Mouse (Mus musculus) C2C12 (cell line): ENCODE data around the gene Best2.

Source experiments
- CEBPB ChIP-seq: IDR thresholded peaks from one replicate; pipeline ENCODE4 v1.6.1; 2011; ENCODE audit warnings: low read depth, mild to moderate bottlenecking, control low read depth, moderate library complexity
- CTCF ChIP-seq: IDR thresholded peaks from one replicate; pipeline ENCODE4 v1.5.1; 2011; ENCODE audit not compliant: control insufficient read depth, insufficient read depth, insufficient read length
- FOSL1 ChIP-seq: IDR thresholded peaks from one replicate; pipeline ENCODE4 v1.8.0; 2011; ENCODE audit warnings: mild to moderate bottlenecking, low read length; ENCODE audit not compliant: poor library complexity, insufficient read depth, severe bottlenecking
- MAX ChIP-seq: IDR thresholded peaks from one replicate; pipeline ENCODE4 v1.6.1; 2011; ENCODE audit warnings: mild to moderate bottlenecking, control low read depth
- MYOG ChIP-seq: IDR thresholded peaks from one replicate; pipeline ENCODE4 v1.6.1; 2011; ENCODE audit not compliant: control insufficient read depth, insufficient read length; ENCODE audit errors: extremely low read depth
- USF1 ChIP-seq: IDR thresholded peaks from one replicate; pipeline ENCODE4 v1.6.1; 2011; ENCODE audit warnings: low read depth, mild to moderate bottlenecking, control low read depth, moderate library complexity

DNA sequence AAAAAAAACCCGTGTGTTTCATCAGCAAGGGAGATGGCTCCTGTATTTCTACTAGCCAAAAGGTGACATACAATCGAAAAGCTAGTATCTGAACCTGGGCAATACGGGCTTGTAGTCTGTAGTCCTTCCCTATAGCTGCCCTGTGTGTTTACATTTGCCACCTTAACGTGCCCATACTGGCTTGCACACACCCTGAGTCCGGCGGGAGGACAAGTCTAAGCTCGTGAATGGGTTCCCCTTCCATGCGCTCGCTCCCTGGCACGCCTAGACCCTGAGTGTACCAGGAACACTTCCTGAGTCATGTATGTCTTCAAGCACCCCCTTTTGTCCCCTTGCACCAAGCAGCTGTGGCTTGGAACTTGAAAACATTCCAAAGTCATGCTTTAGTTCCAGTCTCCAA lies 2.4 kb upstream of the Best2 start:
- TF ChIP-seq CTCF (no peak), CEBPB (no peak), MAX (no peak), USF1 (no peak), FOSL1 (no peak), MYOG (no peak)
